Mouse (Mus musculus) cerebellum, postnatal 10 days (tissue): ENCODE measurements around the gene Npdc1.

Experiments used
- DNase-seq, 2 experiments: peaks; one replicate each; pipeline ENCODE4 v3.0.0; 2021; ENCODE audit warnings: mixed read lengths in 2 of 2

Npdc1 gene

DNA sequence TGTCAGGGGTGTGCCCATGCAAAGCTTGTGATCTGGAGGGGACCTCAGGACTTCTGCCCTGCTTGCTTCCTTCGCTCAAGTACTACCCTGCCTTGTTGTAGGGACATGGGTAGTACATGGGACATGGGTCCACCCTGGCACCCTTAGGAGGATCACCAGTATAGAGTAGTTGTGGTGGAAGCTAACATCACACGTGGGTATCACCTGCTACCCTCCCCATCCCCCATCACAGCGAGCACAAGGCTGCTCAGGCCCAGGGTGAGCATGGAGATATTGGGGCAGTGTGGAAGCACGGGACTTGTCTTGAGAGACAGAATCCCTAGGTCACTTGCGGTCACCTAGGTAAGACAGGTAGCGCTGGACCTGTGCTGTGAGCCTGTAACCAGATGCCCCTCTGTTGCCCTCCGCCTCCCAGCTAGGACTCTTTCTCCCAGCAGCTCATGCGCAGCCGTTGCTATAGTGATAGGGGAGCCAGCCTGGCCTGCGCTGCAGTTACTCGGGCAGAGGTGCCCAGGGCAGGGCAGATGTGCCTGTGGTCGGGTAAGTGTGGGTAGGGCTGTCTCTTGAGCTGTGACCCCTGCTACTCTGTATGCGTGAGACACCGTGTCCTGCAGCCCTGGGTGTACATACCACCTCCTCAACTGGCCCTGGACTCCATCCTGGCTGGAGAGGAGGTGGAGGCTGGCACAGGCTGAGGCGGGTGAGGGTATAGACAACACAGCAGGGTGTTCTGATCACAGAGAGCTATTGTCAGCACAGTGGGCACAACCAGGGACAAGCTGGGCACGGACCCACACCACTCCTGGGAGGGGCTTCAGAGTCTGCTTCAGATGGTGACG, 31.5 kb downstream of the Npdc1 start:
- DNase-seq: peak in 1 of 2 experiments; percentile 53

DNA sequence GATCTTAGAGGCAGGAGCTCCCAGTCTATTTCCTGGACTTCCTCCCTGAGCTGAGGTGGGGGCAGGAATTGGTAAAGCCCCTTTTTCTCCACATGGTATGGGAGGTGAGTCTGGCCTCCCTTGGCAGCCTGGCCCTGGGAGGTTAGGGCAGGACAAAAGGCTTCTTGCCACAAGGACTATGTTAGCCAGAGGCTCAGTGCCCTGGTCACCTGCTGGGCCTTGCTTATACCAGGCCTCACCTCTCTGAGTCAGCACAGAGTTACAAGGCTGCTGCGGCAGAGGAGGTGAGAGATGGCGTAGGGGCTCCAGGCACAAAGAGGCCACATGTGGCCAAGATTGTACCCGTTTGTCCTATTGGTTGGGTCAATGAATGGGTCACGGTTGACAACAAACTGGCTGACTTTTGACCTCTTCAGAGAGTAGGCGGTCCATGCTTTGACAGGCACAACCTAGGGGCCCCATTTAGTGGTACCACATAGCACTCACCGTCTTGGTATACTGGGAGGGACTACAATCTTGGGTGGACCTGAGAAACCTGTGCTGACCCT, 32.2 kb downstream of the Npdc1 start:
- peak in 1 of 2 experiments; percentile 47 for DNase-seq

DNA sequence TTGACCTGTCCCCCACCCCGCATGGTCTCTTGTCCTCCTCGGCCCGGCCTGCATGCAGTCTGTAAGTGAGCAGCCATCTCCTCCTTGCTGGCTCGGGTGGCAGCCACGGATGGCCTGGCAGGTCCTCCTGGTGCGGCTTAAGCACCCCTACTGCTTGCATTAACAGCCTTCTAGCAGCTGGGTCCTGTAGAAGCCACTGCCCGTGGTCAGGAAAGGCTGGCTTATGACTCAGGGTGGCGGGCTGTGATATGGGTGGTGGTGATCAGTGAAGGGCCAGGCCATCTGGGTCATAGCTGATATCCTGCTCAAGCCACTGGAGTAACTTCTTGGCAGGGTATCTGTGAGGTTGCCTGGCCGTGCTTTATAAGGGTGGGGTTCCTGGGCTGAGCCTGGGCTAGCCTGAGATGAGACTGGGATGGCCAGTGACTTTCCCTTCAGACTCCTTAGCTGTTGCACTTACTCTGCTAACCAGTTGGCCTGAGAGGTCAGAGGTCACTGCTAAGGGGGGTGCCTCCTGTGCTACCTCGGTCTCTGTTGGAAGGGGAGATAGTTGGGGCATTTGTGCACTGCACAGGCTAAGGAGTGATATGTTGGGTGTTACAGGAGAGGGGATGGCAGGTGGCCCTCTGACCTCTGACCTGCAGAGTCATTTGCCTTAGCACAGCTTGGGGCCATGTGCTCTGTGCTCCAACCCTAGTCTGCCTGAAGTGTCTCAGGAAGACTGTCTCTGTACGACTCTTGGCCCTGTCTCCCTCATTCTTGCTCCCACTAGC, 33.4 kb downstream of the Npdc1 start:
- DNase-seq: no peak

DNA sequence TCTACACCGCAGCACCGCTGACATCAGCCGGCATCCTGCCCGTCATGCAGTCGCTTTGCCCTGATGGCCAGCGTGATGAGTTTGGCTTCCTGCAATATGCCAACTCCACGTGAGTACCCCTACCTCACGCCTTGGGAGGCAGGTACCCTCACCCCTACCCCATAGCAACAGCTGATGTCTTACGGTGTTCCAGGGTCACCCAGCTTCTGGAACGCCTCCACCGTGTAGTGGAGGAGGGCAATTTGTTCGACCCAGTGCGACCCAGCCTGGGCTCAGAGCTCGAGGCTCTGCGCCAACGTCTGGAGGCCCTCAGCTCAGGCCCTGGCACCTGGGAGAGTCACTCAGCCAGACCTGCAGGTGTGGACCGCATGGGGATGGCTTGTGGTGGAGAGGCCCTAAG, 34.0 kb downstream of the Npdc1 start:
- DNase-seq: no peak

DNA sequence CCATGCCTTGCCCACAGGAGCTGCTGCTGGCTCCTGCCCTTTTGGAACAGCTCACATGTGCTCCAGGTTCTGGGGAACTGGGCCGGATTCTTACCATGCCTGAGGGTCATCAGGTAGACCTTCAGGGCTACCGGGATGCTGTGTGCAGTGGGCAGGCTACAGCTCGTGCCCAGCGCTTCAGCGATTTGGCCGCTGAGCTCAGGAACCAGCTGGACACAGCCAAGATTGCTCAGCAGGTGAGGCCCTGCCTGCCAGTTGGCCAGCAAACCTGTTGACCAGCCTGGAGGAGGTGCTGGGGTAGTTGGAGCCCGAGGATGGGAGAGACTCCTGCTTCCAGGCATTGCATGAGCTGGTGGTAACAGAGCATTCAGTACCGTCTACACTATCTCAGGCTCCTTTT, 35.1 kb downstream of the Npdc1 start:
- DNase-seq: peak; percentile 93 to 94

DNA sequence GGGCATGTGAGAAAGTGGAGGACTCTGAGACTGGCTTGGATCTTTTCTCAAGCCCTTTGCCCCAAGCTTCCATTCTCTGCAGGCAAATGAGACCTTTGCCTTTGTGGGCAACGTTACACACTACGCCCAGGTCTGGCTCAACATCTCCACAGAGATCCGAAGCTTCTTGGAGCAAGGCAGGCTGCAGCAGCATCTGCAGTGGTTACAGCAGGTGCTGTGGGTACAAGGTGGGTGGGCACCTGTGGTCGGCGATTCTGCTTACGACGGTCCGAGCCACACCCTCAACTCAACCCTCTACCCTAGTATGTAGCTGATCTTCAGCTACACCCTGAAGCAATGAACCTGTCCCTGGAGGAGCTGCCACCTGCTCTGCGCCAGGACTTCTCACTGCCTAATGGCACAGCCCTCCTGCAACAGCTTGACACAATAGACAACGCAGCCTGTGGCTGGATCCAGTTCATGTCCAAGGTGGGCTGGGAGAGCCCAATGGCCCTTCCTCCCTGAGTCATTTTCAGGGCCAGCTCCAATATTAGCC, 37.2 kb downstream of the Npdc1 start:
- DNase-seq: no peak

DNA sequence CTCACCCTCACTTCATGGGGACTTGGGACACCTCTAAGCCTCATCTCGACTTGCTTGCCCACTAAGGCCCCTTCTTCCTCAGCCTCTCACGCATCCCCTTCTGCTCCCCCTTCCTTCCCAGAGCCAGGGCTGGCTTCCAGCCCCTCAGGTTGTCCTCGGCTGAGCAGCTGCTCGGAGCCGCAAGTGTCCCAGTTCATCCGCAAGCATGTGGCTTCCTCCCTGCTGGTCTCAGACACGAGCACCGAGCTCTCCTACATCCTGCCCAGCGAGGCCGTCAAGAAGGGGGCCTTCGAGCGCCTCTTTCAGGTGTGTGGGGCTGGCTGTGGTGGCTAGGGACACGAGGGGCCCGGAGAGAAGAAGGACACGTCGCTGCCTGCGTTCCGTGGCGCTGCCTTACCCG, 41.9 kb downstream of the Npdc1 start:
- DNase-seq: no peak

DNA sequence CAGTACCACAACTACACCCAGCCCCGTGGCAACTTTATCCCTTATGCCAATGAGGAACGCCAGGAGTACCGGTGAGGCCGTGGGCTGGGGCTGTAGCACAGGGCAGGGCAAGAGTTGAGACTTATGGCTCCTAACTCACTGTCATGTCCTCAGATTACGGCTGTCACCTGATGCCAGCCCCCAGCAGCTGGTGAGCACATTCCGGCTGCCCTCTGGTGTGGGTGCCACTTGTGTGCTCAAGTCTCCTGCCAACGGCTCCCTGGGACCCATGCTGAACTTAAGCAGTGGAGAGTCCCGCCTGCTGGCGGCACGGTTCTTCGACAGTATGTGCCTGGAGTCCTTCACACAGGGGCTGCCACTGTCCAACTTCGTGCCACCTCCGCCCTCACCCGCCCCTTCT, 43.5 kb downstream of the Npdc1 start:
- no peak for DNase-seq

DNA sequence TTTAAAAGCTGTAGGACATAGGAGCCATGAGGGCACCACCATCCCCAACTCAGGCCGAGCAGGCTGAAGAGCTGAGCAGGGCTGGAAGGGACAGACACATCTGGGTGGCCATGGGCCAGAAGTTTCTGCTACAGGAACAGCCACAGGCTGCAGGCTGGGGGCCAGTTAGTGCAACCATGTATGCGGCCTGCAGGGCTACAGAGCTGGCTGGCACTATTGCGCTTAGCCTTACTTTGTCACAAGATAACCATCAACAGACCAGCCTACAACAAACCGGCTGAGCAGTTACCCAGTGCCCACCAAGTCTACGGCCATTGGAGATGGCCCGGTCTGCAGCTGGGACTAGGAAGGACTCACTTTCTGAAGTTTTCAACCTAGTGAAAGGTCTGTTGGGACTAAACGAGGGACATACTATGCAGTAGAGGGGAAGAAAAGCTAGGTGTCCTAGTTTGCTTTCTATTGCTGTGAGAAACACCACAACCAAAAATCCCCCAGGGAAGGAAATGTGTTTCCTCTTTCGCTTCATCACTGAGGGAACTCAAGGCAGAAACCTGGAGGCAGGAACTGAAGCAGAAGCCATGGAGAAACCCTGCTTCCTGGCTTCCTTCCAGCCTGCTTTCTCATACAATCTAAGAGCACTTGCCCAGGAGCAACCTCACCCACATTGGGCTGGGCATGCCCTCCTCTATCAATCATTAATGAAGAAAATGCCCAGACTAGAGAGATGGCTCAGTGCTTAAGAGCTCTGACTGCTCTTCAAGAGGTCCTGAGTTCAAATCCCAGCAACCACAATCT, 51.9 kb downstream of the Npdc1 start:
- no peak for DNase-seq

DNA sequence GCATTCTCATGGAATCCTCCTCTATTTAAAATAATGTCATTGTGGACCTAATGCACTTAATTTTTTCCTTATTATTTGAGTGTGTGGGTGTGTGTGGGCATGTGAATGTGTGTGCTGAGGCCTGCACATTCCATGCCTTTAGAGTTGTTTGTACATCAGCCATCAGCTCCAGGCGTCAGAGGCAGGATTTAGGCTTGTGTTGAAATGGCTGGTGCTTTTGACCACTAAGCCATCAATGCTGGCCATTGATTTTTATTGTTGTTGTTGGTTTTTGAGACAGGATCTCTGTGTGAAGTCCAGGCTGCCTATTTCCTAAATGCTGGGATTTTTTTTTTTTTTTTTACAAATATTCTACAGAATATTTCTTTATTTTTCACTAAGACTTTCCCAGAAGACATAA, 53.8 kb downstream of the Npdc1 start:
- no peak for DNase-seq

DNA sequence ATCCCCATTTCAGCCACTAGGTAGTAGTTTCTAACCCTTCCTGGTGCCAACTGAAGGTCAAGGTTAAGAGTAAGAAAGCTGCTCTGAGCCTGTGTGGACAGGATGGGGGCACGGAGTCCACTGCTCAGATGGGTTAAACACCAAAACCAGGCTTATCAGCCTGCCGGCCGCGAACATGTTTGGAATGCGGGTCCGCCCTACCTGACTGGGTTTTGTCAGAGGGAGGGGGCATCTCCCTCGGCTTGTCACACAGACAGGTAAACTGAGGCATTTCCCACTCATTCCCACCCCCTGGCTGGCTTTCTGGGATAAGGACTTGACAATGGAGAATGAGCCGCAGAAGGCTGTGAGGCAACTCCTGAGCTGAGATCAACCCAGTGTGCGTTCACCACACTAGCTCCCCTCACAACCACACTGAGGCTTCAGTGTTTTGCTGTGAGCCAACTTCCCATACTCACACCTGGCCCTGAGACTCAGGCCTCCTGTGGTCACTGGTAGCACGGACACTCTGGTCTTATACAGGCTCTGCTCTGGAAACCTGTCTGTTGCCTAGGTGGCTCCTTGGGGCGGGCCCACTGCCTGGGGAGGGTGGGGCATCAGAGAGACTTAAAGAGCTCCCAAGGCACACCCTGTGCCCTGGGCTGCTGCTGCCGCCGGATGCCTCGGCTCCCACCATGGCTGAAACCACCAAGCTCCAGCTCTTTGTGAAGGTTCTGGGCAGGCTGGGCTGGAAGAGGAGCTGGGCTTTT, 57.2 kb downstream of the Npdc1 start, which contains the start of gene Clic3:
Gene Clic3, plus strand, starts transcription at position 634 of the 749 bp plus-strand sequence.
- peak; percentile 41 to 42 for DNase-seq

DNA sequence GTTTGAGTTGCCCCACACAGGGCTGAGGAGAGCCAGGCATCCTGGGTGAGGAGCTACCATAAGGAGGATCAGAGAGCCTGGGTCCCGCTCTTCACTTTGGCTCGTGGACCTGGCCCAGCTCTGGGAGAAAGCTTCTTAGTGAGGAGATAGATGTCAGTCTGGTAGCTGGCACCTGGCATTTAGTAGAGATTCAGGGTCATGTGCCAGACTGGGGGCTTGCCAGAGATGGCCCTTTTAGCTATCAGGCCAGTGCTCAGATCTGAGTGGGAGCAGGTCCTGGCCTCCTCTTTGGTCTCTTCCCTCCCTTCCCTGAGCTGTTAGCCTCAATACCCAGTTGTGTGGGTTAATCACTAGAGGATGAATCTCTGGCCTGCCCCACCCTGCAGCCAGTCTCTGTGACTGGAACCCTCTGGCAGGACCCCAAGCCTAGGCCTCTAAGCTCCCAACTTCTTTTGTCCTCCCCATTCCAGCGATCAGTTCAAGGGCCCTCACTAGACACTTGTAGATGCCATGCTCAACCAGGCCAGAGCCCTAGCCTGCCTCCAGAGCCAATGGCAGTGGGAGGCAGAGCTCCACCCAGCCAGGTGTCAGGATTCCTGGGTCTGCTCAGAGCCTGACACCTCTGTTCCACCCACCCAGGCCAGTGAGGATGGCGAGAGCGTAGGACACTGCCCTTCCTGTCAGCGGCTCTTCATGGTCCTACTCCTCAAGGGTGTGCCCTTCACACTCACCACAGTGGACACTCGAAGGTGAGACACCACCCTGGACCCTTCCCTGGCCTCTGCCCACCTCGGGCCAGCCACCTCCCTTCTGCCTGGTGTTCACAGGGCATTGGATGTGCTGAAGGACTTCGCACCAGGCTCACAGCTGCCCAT, 58.1 kb downstream of the Npdc1 start:
- DNase-seq: peak; percentile 88

DNA sequence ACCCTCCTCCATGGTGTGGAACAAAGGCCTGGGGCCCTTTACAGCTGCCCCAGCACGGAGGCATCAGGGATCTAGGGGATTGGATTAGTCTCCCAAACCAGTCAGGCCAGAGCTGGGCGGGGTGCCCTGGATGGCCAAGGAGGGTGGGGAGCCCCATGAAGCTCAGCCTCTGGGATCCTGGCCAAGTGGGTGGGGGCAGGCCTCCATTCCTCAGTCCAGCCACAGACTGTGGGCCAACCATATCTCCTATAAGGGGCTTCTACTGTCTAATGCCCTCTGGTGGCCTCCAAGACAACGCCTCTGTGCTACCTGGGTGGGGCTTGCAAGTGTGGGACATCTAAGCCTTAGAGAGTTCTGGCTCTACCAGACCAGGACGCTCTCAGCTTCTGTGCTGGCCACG, 59.8 kb downstream of the Npdc1 start:
- DNase-seq: peak; percentile 69 to 73
